Mouse (Mus musculus) kidney, adult 2 months (tissue): Measurements from ENCODE around the gene Svop.

Experiments used
- CTCF ChIP-seq: fragments of 200-500 bp; conservative IDR thresholded peaks from 2 replicates; pipeline ENCODE4 v1.5.1; 2011; ENCODE audit warnings: low read depth, mild to moderate bottlenecking, control low read depth, low read length, moderate library complexity, mixed read lengths; ENCODE audit not compliant: insufficient read depth, insufficient read length
- POLR2A ChIP-seq: fragments of 200-500 bp; IDR thresholded peaks from one replicate; pipeline ENCODE4 v1.6.1; 2011; ENCODE audit warnings: low read depth, low read length, control low read depth

GRCm38 (mm10) chr5:114028111-114028510 is 63.3 kb downstream of the Svop start:
- TF ChIP-seq POLR2A: peak; percentile 6
- TF ChIP-seq CTCF: peak; percentile 37
